Mouse (Mus musculus) hindbrain, embryonic 12.5 days (tissue): ENCODE data around the gene Mcm5. TPM values are rescaled to one million over a fixed set of nuclear protein-coding genes. Genes with fewer than 3 reads are reported as not detected.

Source experiments
- ATAC-seq: fragments of 200-750 bp; cut with Nextera tagmentation; 2 replicates; pipeline ENCODE4 v1.8.0; 2017; ENCODE audit warnings: moderate TSS enrichment; ENCODE audit not compliant: low FRiP score
- H3K27ac ChIP-seq: fragments of 300-500 bp; sonication (generic); 2 replicates; pipeline ENCODE4 v1.5.1; 2016; ENCODE audit warnings: mild to moderate bottlenecking
- H3K27me3 ChIP-seq: fragments of 300-500 bp; sonication (generic); 2 replicates; pipeline ENCODE4 v1.6.1; 2016; ENCODE audit warnings: mild to moderate bottlenecking
- H3K36me3 ChIP-seq: fragments of 300-500 bp; sonication (generic); 2 replicates; pipeline ENCODE4 v1.6.1; 2016; ENCODE audit warnings: mild to moderate bottlenecking
- H3K4me1 ChIP-seq: fragments of 300-500 bp; sonication (generic); 2 replicates; pipeline ENCODE4 v1.6.1; 2016
- H3K4me2 ChIP-seq: fragments of 300-500 bp; sonication (generic); replicated peaks from 2 replicates; pipeline ENCODE4 v1.6.1; 2016; ENCODE audit warnings: mild to moderate bottlenecking
- H3K4me3 ChIP-seq: fragments of 300-500 bp; sonication (generic); 2 replicates; pipeline ENCODE4 v1.5.1; 2016; ENCODE audit warnings: mild to moderate bottlenecking
- H3K9ac ChIP-seq: fragments of 300-500 bp; sonication (generic); 2 replicates; pipeline ENCODE4 v1.6.1; 2016; ENCODE audit warnings: mild to moderate bottlenecking, moderate library complexity
- H3K9me3 ChIP-seq: fragments of 300-500 bp; sonication (generic); replicated peaks from 2 replicates; pipeline ENCODE4 v1.6.1; 2016; ENCODE audit warnings: mild to moderate bottlenecking
- WGBS: fragments of 180-500 bp; shearing (Covaris S2); methylation state at CpG from one replicate; pipeline ENCODE4 v1.1.7; 2016; 5-methylcytosine and 5-hydroxymethylcytosine counted together
- polyA plus RNA-seq: library from polyadenylated mRNA; unstranded; fragments of >200 nt; fragmentation: Nextera tagmentation; extraction: Ambion mirVana; gene quantifications from 2 replicates; pipeline ENCODE4 v1.2.1, GENCODE M21; 2016

The Mcm5 gene
- polyA plus RNA-seq, 1 experiment from 2014 or later, result 105 TPM

DNA sequence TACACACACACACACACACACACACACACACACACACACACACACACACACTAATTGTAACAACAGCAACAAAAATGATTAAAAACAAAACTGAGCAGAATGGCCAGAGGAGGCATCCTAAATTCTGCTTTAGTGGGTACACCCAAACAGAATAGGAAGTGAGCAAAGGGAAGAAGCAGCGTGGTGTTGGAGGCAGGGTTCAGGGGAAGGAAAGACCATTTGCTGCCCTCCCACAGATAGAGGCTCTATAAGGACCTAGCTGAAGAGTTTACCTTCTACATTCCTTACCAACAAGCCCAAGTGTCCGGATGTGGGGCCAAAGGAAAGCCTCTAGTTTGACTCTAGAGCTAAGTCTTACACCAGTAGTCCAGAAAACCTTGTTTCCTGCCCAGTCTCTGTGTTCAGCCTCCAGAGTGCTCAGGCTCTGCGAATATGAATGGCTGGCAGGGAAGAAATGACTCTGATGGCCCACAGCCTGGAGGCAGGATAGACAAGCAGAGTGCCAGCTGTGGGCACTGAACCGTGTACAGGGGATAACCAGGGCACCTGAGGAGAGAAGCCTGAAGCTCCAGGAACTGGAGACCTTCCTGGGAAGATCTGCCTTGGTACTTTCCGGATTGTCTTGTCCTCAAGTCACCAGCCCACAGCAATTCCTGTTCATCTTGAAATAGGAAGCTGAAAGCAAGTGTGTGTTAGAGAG is 41.7 kb downstream of the Mcm5 start:
- H3K9me3 ChIP-seq, result no peaks in the 10 kb centered on the region

DNA sequence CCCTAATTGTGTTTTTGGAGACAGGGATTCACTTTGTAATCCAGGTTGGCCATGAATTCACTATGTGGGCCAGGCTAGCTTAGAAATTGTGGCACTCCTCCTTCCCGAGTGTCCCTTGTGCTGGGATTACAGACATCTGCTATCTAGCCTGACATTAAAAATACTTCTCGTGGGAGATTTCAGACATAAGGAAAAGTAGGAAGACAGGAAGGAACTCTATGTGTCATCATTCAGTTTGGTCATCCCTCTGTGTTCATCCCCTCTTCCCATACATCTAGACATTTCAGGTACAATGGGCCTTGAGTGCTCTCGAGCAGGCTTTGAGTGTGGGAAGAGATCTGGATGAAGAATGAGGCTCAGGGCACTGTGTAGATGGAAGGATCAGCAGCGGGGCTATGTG is 42.4 kb downstream of the Mcm5 start:
- Histone ChIP-seq H3K36me3 (no peaks in the 10 kb centered on the region), H3K4me2 (no peak overlapping the region), H3K4me3 (no peak overlapping the region), H3K27me3 (no peaks in the 10 kb centered on the region), H3K9me3 (no peaks in the 10 kb centered on the region), H3K9ac (no peak overlapping the region), H3K27ac (no peak overlapping the region), H3K4me1 (no peaks in the 10 kb centered on the region)
- WGBS, result 87% methylated on average over 4 of the region's 4 CpGs
- ATAC-seq, result no peak

More for the DNA sequence above, 41.7 kb downstream of the Mcm5 start:
- Histone ChIP-seq H3K27ac (no peak overlapping the region), H3K4me3 (no peak overlapping the region), H3K9ac (no peak overlapping the region), H3K36me3 (no peaks in the 10 kb centered on the region), H3K27me3 (no peaks in the 10 kb centered on the region), H3K4me1 (no peaks in the 10 kb centered on the region), H3K4me2 (no peak overlapping the region)
- WGBS, result 85% methylated on average over 5 of the region's 5 CpGs
- no peak for ATAC-seq

DNA sequence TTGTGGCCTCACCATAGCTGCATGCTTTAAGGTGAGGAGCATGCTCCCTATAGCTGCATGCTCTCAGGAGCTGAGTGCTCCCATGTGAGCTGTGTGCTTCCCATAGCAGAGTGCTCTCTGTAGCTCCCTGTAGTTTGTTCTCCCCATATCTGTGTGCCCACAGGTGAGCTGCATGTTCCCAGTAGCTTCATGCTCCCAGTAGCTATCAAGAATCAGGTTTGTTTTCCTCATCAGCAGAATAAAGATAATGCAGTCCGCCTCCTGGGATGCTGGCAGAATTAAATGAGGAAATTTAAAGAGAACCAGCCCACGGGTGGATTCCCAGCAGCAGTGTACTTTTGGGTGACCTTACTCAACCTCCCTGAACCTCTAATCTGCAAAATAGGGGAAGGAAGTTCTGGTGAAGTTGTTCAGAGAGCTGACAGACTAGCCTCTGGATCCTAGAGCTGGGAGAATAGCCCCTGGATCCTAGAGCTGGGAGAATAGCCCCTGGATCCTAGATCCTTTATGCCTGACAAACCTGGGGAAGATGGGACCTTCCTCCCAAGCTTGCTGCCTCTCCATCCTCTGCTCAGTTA is 43.2 kb downstream of the Mcm5 start:
- no peak overlapping the region for H3K27ac ChIP-seq
- H3K4me3 ChIP-seq, result no peak overlapping the region
- ATAC-seq, result no peak
- H3K4me2 ChIP-seq, result no peak overlapping the region
- H3K4me1 ChIP-seq, result no peaks in the 10 kb centered on the region
- H3K9me3 ChIP-seq, result no peaks in the 10 kb centered on the region
- H3K36me3 ChIP-seq, result no peaks in the 10 kb centered on the region
- H3K27me3 ChIP-seq, result no peaks in the 10 kb centered on the region
- WGBS, result 84% methylated on average over 2 of the region's 2 CpGs
- H3K9ac ChIP-seq, result no peak overlapping the region

DNA sequence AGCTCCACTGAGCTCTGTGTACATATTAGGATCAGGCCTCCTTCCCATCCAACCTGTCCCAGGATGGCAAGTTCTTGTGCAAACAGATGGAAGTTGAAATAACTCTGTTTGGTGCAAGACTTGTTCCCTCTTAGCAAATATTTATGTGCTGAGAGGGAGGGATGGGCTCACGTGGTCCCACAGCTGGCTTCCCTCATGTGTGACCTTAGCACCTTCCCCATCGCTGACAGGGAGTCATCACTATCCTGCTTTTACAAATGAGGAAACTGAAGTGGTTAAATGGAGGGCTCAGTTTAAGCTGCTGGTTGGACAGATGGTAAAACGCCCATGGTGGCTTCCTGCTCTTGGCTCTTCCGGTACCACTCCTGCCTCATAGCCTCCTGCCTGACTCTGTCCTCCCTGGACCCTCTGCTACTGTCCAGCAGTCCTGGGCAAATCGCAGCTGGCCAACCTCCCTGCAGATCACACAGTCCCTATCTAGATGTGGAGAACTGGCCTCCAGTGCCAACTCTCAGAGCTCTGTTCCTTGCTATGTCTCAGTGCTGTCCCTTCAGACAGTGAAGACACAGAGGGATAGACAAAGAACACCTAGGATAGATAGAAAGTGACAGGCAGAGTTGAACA is 45.6 kb downstream of the Mcm5 start:
- Histone ChIP-seq H3K4me3 (no peak overlapping the region), H3K4me1 (no peaks in the 10 kb centered on the region), H3K36me3 (no peaks in the 10 kb centered on the region), H3K27me3 (no peaks in the 10 kb centered on the region), H3K9me3 (no peaks in the 10 kb centered on the region), H3K4me2 (no peak overlapping the region), H3K27ac (no peak overlapping the region), H3K9ac (no peak overlapping the region)
- ATAC-seq, result no peak
- WGBS, result 81% methylated on average over 5 of the region's 5 CpGs

DNA sequence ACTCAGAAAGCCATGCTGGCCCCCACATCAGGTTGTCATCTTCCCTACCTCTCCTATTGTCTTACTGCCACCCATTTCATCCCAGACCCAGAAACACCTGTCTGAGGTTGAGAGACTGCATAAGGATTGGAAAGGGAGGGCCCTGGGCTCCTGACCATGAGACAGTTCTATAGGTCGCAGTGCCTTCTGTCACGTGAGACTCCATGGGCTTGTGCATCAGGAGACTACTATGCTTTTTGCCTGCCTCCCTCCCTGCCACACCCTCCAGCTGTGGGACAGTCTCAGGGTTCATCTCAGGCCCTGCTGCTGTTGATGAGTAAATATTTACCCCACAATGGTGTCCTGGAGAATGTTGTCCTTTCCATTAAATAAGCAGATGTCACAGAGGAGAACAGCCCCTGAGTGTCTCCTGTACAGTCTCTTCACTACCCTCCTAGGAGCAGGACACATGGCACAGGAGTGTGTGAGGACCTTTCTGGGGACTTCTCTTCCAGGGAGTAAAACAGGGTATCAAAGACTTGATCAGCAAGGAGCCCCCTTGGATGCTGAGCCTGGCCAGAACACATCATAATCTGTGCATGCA is 46.5 kb downstream of the Mcm5 start:
- Histone ChIP-seq H3K4me2 (no peak overlapping the region), H3K27me3 (no peaks in the 10 kb centered on the region), H3K9ac (no peak overlapping the region), H3K4me3 (no peak overlapping the region), H3K27ac (no peak overlapping the region), H3K4me1 (no peaks in the 10 kb centered on the region), H3K36me3 (no peaks in the 10 kb centered on the region), H3K9me3 (no peaks in the 10 kb centered on the region)
- no peak for ATAC-seq
- 80% methylated on average over 2 of the region's 2 CpGs for WGBS

DNA sequence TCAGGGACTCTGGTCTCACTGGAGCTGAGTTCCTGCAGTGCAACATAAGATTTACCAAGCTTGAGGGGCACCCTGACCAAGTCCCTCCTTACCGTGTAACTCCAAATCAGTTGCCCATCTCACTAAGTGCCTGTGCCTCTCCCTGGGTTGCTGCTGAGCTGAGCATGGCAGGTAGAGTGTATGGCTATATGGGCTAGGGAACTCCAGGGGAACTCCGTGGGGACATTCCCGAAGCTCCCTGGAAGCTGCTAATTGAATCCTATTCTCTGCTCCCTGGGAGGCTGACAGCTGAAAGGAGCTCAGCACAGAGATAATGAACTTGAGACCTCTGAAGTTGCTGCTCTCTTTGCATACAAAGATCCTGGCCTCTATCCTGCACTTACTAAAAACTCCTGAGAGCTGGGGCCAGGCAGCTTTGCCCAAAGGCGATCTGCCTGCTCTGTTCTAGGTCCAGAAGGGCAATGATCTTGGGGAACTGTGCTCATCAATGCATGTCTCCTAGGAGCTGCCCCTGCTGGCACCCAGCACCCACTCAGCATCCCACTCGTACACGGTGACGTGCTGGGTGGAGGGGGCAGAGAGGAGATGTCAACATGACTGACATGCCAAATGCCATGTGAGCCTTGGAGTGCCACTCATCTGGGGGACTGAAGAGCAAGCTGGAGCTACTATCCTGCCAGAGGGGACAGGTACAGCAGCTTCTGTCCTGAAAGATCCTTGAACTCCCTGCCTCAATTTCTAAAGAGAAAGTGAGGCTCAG is 48.3 kb downstream of the Mcm5 start:
- Histone ChIP-seq H3K9ac (no peak overlapping the region), H3K9me3 (no peaks in the 10 kb centered on the region), H3K4me2 (no peak overlapping the region), H3K4me1 (no peaks in the 10 kb centered on the region), H3K27ac (no peak overlapping the region), H3K36me3 (no peaks in the 10 kb centered on the region), H3K27me3 (no peaks in the 10 kb centered on the region), H3K4me3 (no peak overlapping the region)
- WGBS, result 36% methylated on average over 7 of the region's 7 CpGs
- ATAC-seq, result no peak

DNA sequence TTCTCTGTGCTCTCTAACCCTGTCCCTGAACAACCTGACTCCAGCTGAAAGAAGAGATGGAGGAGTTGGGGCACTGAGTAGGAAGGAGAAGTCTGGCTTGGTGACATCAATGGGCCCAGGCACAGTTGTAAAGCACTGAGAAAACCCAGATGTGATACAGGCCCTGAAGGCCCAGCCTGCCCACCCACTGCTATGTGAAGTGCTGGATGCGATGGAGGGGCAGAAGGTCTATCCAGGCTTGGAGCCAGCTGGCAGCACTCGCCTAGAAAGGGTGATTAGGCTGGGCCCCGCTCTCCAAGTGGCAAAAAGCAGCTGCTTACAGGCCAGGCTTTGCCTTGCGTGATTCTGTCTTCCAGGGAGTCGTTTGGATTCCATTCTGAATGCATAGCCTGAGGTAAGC is 60.0 kb downstream of the Mcm5 start:
- no peak overlapping the region for H3K27ac ChIP-seq
- H3K4me2 ChIP-seq, result no peak overlapping the region
- no peaks in the 10 kb centered on the region for H3K4me1 ChIP-seq
- H3K9ac ChIP-seq, result no peak overlapping the region
- no peaks in the 10 kb centered on the region for H3K36me3 ChIP-seq
- H3K27me3 ChIP-seq, result no peaks in the 10 kb centered on the region
- no peak overlapping the region for H3K4me3 ChIP-seq
- ATAC-seq, result no peak
- no peaks in the 10 kb centered on the region for H3K9me3 ChIP-seq
- 85% methylated on average over 5 of the region's 5 CpGs for WGBS

DNA sequence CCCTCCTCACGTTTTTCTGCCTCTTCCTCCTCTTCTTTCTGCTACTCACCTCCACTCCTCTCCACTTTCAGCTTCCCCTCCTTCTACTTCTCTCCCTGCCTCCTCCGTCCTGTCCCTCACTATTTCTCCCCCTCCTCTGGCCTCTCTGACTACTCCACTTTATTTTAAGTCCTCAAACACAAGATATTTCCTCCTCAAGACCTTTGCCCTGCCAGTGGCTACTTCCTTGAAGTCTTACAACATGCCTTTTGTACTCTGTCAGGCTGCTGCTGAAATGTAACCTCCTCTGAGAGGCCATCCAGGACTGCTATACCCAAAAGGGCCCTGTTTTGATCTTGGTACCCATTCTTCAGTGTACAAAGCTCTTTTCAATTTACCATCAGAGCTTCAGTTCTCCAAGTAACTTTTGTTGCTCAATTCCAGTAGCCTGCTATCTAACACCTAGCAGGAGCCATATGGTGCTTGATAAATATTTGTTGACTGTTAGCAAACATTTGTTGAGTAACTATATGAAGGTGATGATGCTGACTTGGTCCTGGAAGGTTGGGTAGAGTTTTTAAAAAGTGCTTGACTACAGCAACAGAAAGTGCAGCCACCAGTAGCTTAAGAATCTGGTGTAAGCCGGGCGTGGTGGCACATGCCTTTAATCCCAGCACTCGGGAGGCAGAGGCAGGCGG is 62.8 kb downstream of the Mcm5 start:
- no peak for ATAC-seq
- 75% methylated on average over 6 of the region's 6 CpGs for WGBS

More for the DNA sequence above, 62.8 kb downstream of the Mcm5 start:
- H3K4me2 ChIP-seq, result no peak overlapping the region
- no peaks in the 10 kb centered on the region for H3K36me3 ChIP-seq
- no peaks in the 10 kb centered on the region for H3K27me3 ChIP-seq
- no peak overlapping the region for H3K27ac ChIP-seq
- no peaks in the 10 kb centered on the region for H3K4me1 ChIP-seq
- H3K9ac ChIP-seq, result no peak overlapping the region
- no peak overlapping the region for H3K4me3 ChIP-seq
- no peaks in the 10 kb centered on the region for H3K9me3 ChIP-seq

Other genes with a start within 250 kb of the Mcm5 start
- gene Isx, start 236.4 kb upstream of the Mcm5 start, polyA plus RNA-seq, result not detected in 2 replicates
- gene Hmgxb4, start 116.2 kb upstream of the Mcm5 start, polyA plus RNA-seq, result 38.1 and 41.3 TPM in 2 replicates
- 28.1 and 28.8 TPM in 2 replicates for gene Tom1, start 75.9 kb upstream of the Mcm5 start, polyA plus RNA-seq
- 18.7 and 19.6 TPM in 2 replicates for gene Hmox1, start 15.9 kb upstream of the Mcm5 start, polyA plus RNA-seq
- gene Rasd2, start 104.4 kb downstream of the Mcm5 start, polyA plus RNA-seq, result 0.79 and 0.96 TPM in 2 replicates